Mouse (Mus musculus) right cerebral cortex, adult 2 months (tissue): ENCODE data around the gene Ccnl1.

ENCODE experiments used
- DNase-seq, 2 experiments: peaks; one replicate each; pipeline ENCODE4 v3.0.0; 2021 to 2022; ENCODE audit warnings: low spot score in 2 of 2

The Ccnl1 gene

GRCm38 (mm10) chr3:65958102-65958839, at the start of gene Ccnl1:
Gene Ccnl1, minus strand, starts transcription at chr3:65958249.
- DNase-seq: peak; percentile 95 to 96

- DNase-seq: no peak
Measured at GRCm38 (mm10) chr3:66004989-66005388, 46.9 kb upstream of the Ccnl1 start.

- no peak for DNase-seq
Measured at GRCm38 (mm10) chr3:66004220-66004951, 46.3 kb upstream of the Ccnl1 start.

GRCm38 (mm10) chr3:66000400-66000799, 42.4 kb upstream of the Ccnl1 start:
- DNase-seq: no peak

- no peak for DNase-seq
Measured at GRCm38 (mm10) chr3:65997360-65998008, 39.4 kb upstream of the Ccnl1 start.

GRCm38 (mm10) chr3:65992395-65993340, 34.6 kb upstream of the Ccnl1 start:
- DNase-seq: no peak

GRCm38 (mm10) chr3:65990957-65991646, 33.1 kb upstream of the Ccnl1 start:
- DNase-seq: peak; percentile 42 to 52

GRCm38 (mm10) chr3:65990524-65990923, 32.5 kb upstream of the Ccnl1 start:
- DNase-seq: no peak

GRCm38 (mm10) chr3:65988711-65989495, 30.9 kb upstream of the Ccnl1 start:
- DNase-seq: no peak

GRCm38 (mm10) chr3:65976296-65976695, 18.2 kb upstream of the Ccnl1 start:
- DNase-seq: no peak

- peak in 1 of 2 experiments; percentile 13 for DNase-seq
Measured at GRCm38 (mm10) chr3:65975317-65975716, 17.3 kb upstream of the Ccnl1 start.

GRCm38 (mm10) chr3:65974232-65975058, 16.4 kb upstream of the Ccnl1 start:
- DNase-seq: peak; percentile 98 to 99

GRCm38 (mm10) chr3:65973501-65974231, 15.6 kb upstream of the Ccnl1 start:
- no peak for DNase-seq

- no peak for DNase-seq
Measured at GRCm38 (mm10) chr3:65969196-65969595, 11.1 kb upstream of the Ccnl1 start.

- DNase-seq: no peak
Measured at GRCm38 (mm10) chr3:65966360-65966759, 8.3 kb upstream of the Ccnl1 start.

- no peak for DNase-seq
Measured at GRCm38 (mm10) chr3:65962270-65962930, 4.4 kb upstream of the Ccnl1 start.

- no peak for DNase-seq
Measured at GRCm38 (mm10) chr3:65960291-65960945, 2.4 kb upstream of the Ccnl1 start.
